1 mouse cellular context compared by ENCODE assay signal in the genomic region with DNA sequence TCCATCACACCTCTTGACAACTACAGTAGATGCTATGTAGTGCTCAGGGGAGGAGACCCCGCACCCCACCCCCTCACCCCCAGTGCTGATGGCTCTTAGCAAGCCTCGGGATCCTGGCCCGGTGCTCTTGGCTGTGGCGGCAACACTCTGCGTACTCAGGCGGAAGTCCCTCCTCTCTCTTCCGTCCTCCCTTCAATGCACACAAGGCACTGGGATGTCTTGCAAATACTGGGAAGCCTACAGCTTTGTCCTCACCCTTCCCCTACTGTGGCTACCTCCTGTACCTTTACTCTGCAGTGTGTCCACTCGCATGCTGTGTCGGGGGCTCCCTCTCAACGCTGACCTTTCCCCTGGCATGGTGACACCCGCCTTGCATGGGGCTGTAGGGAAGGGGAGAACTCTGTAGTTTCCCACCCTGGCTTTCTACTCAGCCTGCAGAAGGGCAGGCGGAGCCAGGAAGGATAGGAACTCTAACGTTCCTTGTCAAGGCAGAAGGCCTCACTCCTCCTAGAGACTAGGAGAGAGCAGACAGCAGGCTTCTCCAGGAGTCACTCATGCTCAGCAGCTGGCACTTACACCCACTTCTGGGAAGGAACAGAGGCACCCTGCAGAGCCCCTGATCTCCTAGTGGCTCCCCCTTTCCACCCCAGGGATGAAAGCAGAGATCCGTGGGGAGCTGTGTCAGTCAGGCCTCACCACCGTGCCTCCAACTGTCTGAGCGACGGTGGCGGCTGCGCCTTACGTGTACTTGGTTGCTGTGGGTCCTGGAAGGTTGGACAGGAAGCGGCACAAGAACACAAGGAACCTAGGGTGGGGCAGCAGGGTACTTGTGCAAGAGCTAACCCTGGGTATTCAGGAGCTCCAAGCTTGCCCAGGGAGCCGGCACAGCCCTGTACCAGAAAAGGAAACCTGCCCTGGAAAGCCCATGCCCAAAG.
A peak's percentile ranks its signal among the peaks of the same experiment; 100 is the strongest.
TF ChIP-seq lines count a peak whose summit lies in the region.

No protein-coding gene starts in this region.

TF ChIP-seq in MEL, 35 proteins besides CTCF, POLR2A, EP300 and RAD21:
- no peak for TF ChIP-seq UBTF (IDR thresholded peaks at IDR 0.05; ENCODE audit: borderline replicate concordance, insufficient read depth, low read depth, low read length)
- peak; percentile 41; the same call in 1 of the 2 replicates for TF ChIP-seq NELFE (IDR thresholded peaks at IDR 0.05; ENCODE audit: low read depth, low read length)
- no peak for TF ChIP-seq TCF12 (IDR thresholded peaks at IDR 0.05; ENCODE audit: low read depth, low read length)
- peak; percentile 72; the same call in 1 of the 2 replicates for TF ChIP-seq CHD1 (IDR thresholded peaks at IDR 0.05; ENCODE audit: low read depth, low read length)
- TF ChIP-seq MAX (IDR thresholded peaks at IDR 0.05; ENCODE audit: low read length), result peak; percentile 71
- no peak for TF ChIP-seq GATA1 (IDR thresholded peaks at IDR 0.05; ENCODE audit: low read depth, low read length)
- no peak for TF ChIP-seq BHLHE40 (IDR thresholded peaks at IDR 0.05; ENCODE audit: borderline replicate concordance, low read depth, low read length)
- no peak for TF ChIP-seq NRF1 (IDR thresholded peaks at IDR 0.05; ENCODE audit: insufficient read depth, low read depth, low read length, poor library complexity, severe bottlenecking)
- no peak for TF ChIP-seq GABPA (IDR thresholded peaks at IDR 0.05; ENCODE audit: low read depth, low read length)
- TF ChIP-seq ZKSCAN1 (IDR thresholded peaks at IDR 0.05; ENCODE audit: low read depth, low read length), result no peak
- TF ChIP-seq ETS1 (IDR thresholded peaks at IDR 0.05; ENCODE audit: low read depth, low read length), result no peak
- TF ChIP-seq CHD2 (IDR thresholded peaks at IDR 0.05; ENCODE audit: low read length), result no peak
- TF ChIP-seq MAZ (IDR thresholded peaks at IDR 0.05; ENCODE audit: low read depth, low read length), result no peak
- no peak for TF ChIP-seq MAFK (IDR thresholded peaks at IDR 0.05; ENCODE audit: borderline replicate concordance, low read depth, low read length)
- no peak; the same call in 1 of the 2 replicates for TF ChIP-seq ELF1 (IDR thresholded peaks at IDR 0.05; ENCODE audit: low read depth, low read length)
- 0 out of 2 replicates have a peak, but pooled peaks have one; percentile 13 for TF ChIP-seq MYC (IDR thresholded peaks at IDR 0.05; ENCODE audit: low read depth, low read length)
- no peak for TF ChIP-seq SMC3 (IDR thresholded peaks at IDR 0.05; ENCODE audit: low read depth, low read length)
- no peak for TF ChIP-seq MEF2A (IDR thresholded peaks at IDR 0.05; ENCODE audit: extremely low read depth, insufficient replicate concordance, low read depth, low read length, poor library complexity, severe bottlenecking)
- peak; percentile 15; the same call in 1 of the 2 replicates for TF ChIP-seq E2F4 (IDR thresholded peaks at IDR 0.05; ENCODE audit: borderline replicate concordance, low read depth, low read length)
- no peak for TF ChIP-seq USF2 (IDR thresholded peaks at IDR 0.05; ENCODE audit: borderline replicate concordance in 1 of 2, insufficient read depth in 1 of 2, low read depth in 1 of 2, low read length in 2 of 2)
- no peak; the same call in 1 of the 2 replicates for TF ChIP-seq MXI1 (IDR thresholded peaks at IDR 0.05; ENCODE audit: low read depth, low read length)
- no peak for TF ChIP-seq POLR2AphosphoS5 (IDR thresholded peaks at IDR 0.05; ENCODE audit: borderline replicate concordance, low read depth, low read length)
- TF ChIP-seq ZNF384 (IDR thresholded peaks at IDR 0.05; ENCODE audit: low read depth, low read length), result no peak
- no peak for TF ChIP-seq USF1 (IDR thresholded peaks at IDR 0.05; ENCODE audit: low read depth, low read length)
- TF ChIP-seq TBP (IDR thresholded peaks at IDR 0.05; ENCODE audit: low read depth, low read length), result peak; percentile 44; the same call in 1 of the 2 replicates
- TF ChIP-seq KAT2A (conservative IDR thresholded peaks at IDR 0.05; ENCODE audit: low read depth, low read length), result no peak
- TF ChIP-seq MYB (IDR thresholded peaks at IDR 0.05; ENCODE audit: low read depth, low read length), result no peak
- TF ChIP-seq POLR2AphosphoS2 (IDR thresholded peaks at IDR 0.05; ENCODE audit: low read length), result peak; percentile 46; the same call in 1 of the 2 replicates
- TF ChIP-seq SIN3A (IDR thresholded peaks at IDR 0.05; ENCODE audit: low read length), result peak; percentile 5; the same call in 1 of the 2 replicates
- TF ChIP-seq RCOR1 (IDR thresholded peaks at IDR 0.05; ENCODE audit: low read depth, low read length), result no peak
- TF ChIP-seq ZC3H11A (IDR thresholded peaks at IDR 0.05; ENCODE audit: low read depth, low read length), result no peak
- TF ChIP-seq ZMIZ1 (IDR thresholded peaks at IDR 0.05; ENCODE audit: low read depth, low read length), result peak; percentile 38; the same call in 1 of the 2 replicates
- TF ChIP-seq JUND (IDR thresholded peaks at IDR 0.05; ENCODE audit: low read depth, low read length), result no peak
- TF ChIP-seq TAL1 (IDR thresholded peaks at IDR 0.05; ENCODE audit: low read length), result no peak
- peak; percentile 47; the same call in 1 of the 2 replicates for TF ChIP-seq HCFC1 (IDR thresholded peaks at IDR 0.05; ENCODE audit: low read depth, low read length)
